Mouse (Mus musculus): ENCODE data around the gene Ctr9. TPM values are rescaled to one million over a fixed set of nuclear protein-coding genes. Genes with fewer than 3 reads are reported as not detected.

Ctr9 gene
- polyA plus RNA-seq, 1 experiment from 2014 or later, result 73.3 TPM

Other genes with a start within 250 kb of the Ctr9 start
- gene Rnf141, start 184.5 kb upstream of the Ctr9 start, polyA plus RNA-seq (2014; fragmentation: Nextera tagmentation; extraction: Ambion mirVana), result 18.5 and 19.5 TPM in 2 replicates
- gene Lyve1, start 165.7 kb upstream of the Ctr9 start, polyA plus RNA-seq (2014; fragmentation: Nextera tagmentation; extraction: Ambion mirVana), result 0.23 and 0.55 TPM in 2 replicates
- gene Mrvi1, start 46.5 kb upstream of the Ctr9 start, polyA plus RNA-seq (2014; fragmentation: Nextera tagmentation; extraction: Ambion mirVana), result 1.4 and 2.1 TPM in 2 replicates
- 1,587 and 1,677 TPM in 2 replicates for gene Eif4g2, start 54.1 kb downstream of the Ctr9 start, polyA plus RNA-seq (2014; fragmentation: Nextera tagmentation; extraction: Ambion mirVana)